Mouse (Mus musculus) kidney, adult 2 months (tissue): Measurements from ENCODE around the gene Traf4. TPM values are rescaled to one million over a fixed set of nuclear protein-coding genes. Genes with fewer than 3 reads are reported as not detected.

Experiments
- DNase-seq: peaks from one replicate; pipeline ENCODE4 v3.0.0; 2021
- H3K27ac ChIP-seq: fragments of 200-500 bp; 2 replicates; pipeline ENCODE4 v1.5.1; 2012; ENCODE audit warnings: low read depth, low read length, control low read depth, inconsistent platforms; ENCODE audit not compliant: insufficient read depth
- H3K27me3 ChIP-seq: fragments of 200-500 bp; replicated peaks from 2 replicates; pipeline ENCODE4 v1.6.1; 2012; ENCODE audit warnings: mild to moderate bottlenecking, moderate library complexity, low read length, inconsistent platforms; ENCODE audit not compliant: control insufficient read depth, insufficient read depth
- H3K36me3 ChIP-seq: fragments of 200-500 bp; 2 replicates; pipeline ENCODE4 v1.6.1; 2012; ENCODE audit warnings: mild to moderate bottlenecking, moderate library complexity, low read length, inconsistent platforms; ENCODE audit not compliant: control insufficient read depth, insufficient read depth
- H3K4me1 ChIP-seq: fragments of 200-500 bp; 2 replicates; pipeline ENCODE4 v1.6.1; 2011; ENCODE audit warnings: low read length; ENCODE audit not compliant: control insufficient read depth, insufficient read depth
- H3K4me3 ChIP-seq: fragments of 200-500 bp; 2 replicates; pipeline ENCODE4 v1.5.1; 2011; ENCODE audit warnings: mild to moderate bottlenecking, low read depth, low read length, control low read depth; ENCODE audit not compliant: insufficient read depth
- CTCF ChIP-seq: fragments of 200-500 bp; conservative IDR thresholded peaks from 2 replicates; pipeline ENCODE4 v1.5.1; 2011; ENCODE audit warnings: low read depth, mild to moderate bottlenecking, control low read depth, low read length, moderate library complexity, mixed read lengths; ENCODE audit not compliant: insufficient read depth, insufficient read length
- POLR2A ChIP-seq: fragments of 200-500 bp; IDR thresholded peaks from one replicate; pipeline ENCODE4 v1.6.1; 2011; ENCODE audit warnings: low read depth, low read length, control low read depth
- WGBS: fragments of 180-500 bp; shearing (Covaris S2); methylation state at CpG from one replicate; pipeline ENCODE4 v1.1.7; 2018; 5-methylcytosine and 5-hydroxymethylcytosine counted together
- polyA plus RNA-seq: library from polyadenylated mRNA; depleted of rRNA; stranded (reverse); fragments of >200 nt; gene quantifications from 2 replicates; pipeline ENCODE4 v1.2.3, GENCODE M21; 2012

Traf4 gene
- polyA plus RNA-seq, 1 experiment, result 108 TPM

- Histone ChIP-seq H3K36me3 (no peaks in the 10 kb centered on the region; the same call in 1 of the 2 replicates), H3K27me3 (no peaks in the 10 kb centered on the region), H3K4me1 (peaks cover 27% of the 10 kb centered on the region; the same call in 1 of the 2 replicates), H3K27ac (peak overlapping the region; percentile 93), H3K4me3 (no peak overlapping the region)
- no peak for TF ChIP-seq POLR2A
- no peak for TF ChIP-seq CTCF
- 35% methylated on average over 4 of the region's 4 CpGs for WGBS
- DNase-seq, result no peak
Measured at GRCm38 (mm10) chr11:78166161-78166560, 772 bp upstream of the Traf4 start.

DNA sequence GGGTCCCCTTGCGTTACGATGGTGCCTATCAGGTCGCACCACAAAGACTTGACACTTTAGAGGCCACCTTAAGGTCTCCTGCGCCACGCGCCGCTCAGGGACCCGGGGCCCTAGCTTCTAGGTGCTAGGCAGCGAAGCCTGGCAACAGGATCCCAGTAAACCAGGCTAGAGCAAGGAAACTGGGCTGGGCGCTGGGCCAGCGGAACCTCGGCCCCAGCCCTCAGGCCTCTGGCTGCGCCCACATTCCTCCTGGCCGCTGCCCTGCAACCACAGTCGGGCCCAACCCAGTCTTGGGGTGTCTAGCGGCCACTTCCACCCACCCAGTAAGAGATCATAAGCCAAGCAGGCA, 346 bp upstream of the Traf4 start:
- Histone ChIP-seq H3K27me3 (no peaks in the 10 kb centered on the region), H3K4me1 (peaks cover 27% of the 10 kb centered on the region; the same call in 1 of the 2 replicates), H3K27ac (peak overlapping the region; percentile 93), H3K36me3 (no peaks in the 10 kb centered on the region; the same call in 1 of the 2 replicates), H3K4me3 (peak overlapping the region; percentile 88)
- WGBS, result 2% methylated on average over 16 of the region's 16 CpGs
- peak; percentile 87 for DNase-seq
- no peak for TF ChIP-seq CTCF
- no peak for TF ChIP-seq POLR2A

- TF ChIP-seq POLR2A (no peak), CTCF (no peak)
- 1% methylated on average over 14 of the region's 14 CpGs for WGBS
- H3K4me1 ChIP-seq, result peaks cover 38% of the 10 kb centered on the region
Measured at GRCm38 (mm10) chr11:78164604-78164923, 825 bp downstream of the Traf4 start.

GRCm38 (mm10) chr11:78163681-78164603, 1.4 kb downstream of the Traf4 start:
- TF ChIP-seq POLR2A (no peak), CTCF (no peak)
- Histone ChIP-seq H3K36me3 (peaks cover 4% of the 10 kb centered on the region), H3K4me3 (peak overlapping the region; percentile 88), H3K27me3 (no peaks in the 10 kb centered on the region), H3K4me1 (peaks cover 41% of the 10 kb centered on the region), H3K27ac (peak overlapping the region; percentile 95)
- DNase-seq, result peak; percentile 81
- WGBS, result 3% methylated on average over 22 of the region's 22 CpGs

More at GRCm38 (mm10) chr11:78164604-78164923, 825 bp downstream of the Traf4 start:
- Histone ChIP-seq H3K27me3 (no peaks in the 10 kb centered on the region), H3K36me3 (peaks cover 4% of the 10 kb centered on the region), H3K4me3 (peak overlapping the region; percentile 88), H3K27ac (peak overlapping the region; percentile 95)
- DNase-seq, result no peak

DNA sequence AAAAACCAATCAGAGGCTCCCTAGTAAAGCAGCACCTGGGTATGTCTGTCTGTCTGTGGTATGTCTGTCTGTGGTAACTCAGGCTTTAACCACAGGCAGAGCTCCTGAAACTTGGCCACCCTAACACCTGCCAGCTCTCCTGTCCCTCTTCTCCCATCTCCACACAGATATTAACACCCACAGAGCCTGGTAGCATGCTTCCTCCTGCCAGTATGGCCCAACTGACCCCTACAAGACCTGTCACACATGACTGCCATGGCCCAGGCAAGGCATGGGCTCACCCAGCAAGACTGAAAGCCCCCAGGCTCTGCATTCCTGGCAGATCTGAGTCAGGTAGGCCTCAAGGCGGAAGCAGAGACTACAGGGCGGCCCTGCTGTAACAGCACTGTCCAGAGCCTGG, 2.3 kb downstream of the Traf4 start:
- Histone ChIP-seq H3K27me3 (no peaks in the 10 kb centered on the region), H3K4me1 (peaks cover 41% of the 10 kb centered on the region), H3K4me3 (peak overlapping the region; percentile 88), H3K36me3 (peaks cover 4% of the 10 kb centered on the region), H3K27ac (peak overlapping the region; percentile 48)
- DNase-seq, result no peak
- 44% methylated on average over 2 of the region's 2 CpGs for WGBS
- TF ChIP-seq CTCF, result no peak
- TF ChIP-seq POLR2A, result no peak

DNA sequence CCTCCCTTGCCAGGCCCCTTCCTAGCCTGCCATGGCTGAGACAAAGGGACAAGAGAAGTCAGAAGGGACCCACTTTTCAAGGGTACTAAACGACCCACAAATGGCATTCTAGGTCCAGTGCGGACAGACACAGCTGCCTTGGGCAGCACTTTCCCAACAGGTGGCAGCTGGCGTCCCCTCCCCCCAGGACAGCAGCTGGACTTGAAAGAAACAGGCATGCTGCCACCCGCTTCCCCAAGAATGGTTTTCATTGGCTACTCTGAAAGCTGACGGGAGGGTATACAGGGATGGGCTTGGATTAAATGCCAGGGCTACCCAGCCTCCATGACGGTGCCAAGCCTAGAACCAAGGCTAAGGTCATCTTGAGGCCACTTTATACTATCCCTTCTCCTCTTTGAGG, 2.9 kb downstream of the Traf4 start:
- WGBS, result 28% methylated on average over 6 of the region's 6 CpGs
- Histone ChIP-seq H3K27me3 (no peaks in the 10 kb centered on the region), H3K4me3 (no peak overlapping the region), H3K27ac (peak overlapping the region; percentile 48), H3K4me1 (peaks cover 41% of the 10 kb centered on the region), H3K36me3 (peaks cover 4% of the 10 kb centered on the region)
- TF ChIP-seq CTCF (no peak), POLR2A (no peak)
- peak; percentile 67 for DNase-seq

DNA sequence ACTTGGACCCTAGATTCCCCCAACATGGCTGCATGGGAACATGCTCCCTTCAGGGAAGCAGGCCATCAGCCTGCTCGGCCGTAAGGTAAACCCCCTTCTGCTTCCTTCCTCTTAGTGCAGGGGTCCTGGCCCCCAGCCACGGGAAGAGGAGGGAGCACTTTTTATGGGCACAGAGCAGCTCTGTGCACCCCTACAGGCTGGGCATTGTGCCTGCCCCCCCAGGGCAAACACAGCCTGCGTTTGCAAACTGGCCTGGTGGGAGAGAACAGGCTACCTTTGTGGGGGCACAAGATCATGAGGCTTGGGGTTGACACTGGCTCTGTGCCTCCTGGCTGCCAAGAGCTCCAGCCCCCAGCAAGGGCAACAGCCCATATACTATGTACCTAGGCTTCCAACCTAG, 3.4 kb downstream of the Traf4 start:
- no peaks in the 10 kb centered on the region for H3K27me3 ChIP-seq
- peaks cover 4% of the 10 kb centered on the region for H3K36me3 ChIP-seq
- DNase-seq, result no peak
- H3K4me1 ChIP-seq, result peaks cover 40% of the 10 kb centered on the region
- 10% methylated on average over 4 of the region's 4 CpGs for WGBS
- peak overlapping the region; percentile 48 for H3K27ac ChIP-seq
- no peak overlapping the region for H3K4me3 ChIP-seq
- no peak for TF ChIP-seq POLR2A
- TF ChIP-seq CTCF, result no peak
